Mouse (Mus musculus): ENCODE data around the gene Scgb1a1.
"Not testable (repeated sequence)": the region's sequence is repeated elsewhere in the genome, so short reads cannot be mapped to it uniquely, and the experiment has no call there.

Gene Scgb1a1

GRCm38 (mm10) chr19:9087821-9088220 lies at the start of gene Scgb1a1:
Scgb1a1 (minus strand) TSS chr19:9087958.
- DNase-seq: no peak

DNA sequence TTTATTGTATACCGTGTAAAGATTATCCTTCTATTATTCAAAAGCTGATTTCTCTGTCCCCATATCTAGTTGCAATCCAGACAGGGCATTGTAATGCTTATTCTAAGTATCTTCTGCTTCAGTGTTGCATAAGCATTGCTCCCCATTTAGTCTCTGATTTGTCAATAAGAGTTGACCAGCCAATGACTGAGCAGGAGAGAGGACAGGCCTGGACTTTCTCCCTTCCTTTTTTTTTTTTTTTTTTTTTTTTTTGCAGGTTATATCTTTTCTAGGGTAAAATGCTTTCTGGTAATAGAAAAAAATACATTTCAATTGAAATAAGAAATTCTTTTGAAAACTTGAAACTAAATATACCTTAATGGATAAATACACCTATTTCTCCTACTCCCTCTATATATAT lies 49.4 kb upstream of the Scgb1a1 start:
- no peak for DNase-seq

- DNase-seq: peak; percentile 94
Observed at GRCm38 (mm10) chr19:9135512-9136331, 48.0 kb upstream of the Scgb1a1 start, which contains the start of gene Asrgl1. Asrgl1 (minus strand) TSS chr19:9135636.

DNA sequence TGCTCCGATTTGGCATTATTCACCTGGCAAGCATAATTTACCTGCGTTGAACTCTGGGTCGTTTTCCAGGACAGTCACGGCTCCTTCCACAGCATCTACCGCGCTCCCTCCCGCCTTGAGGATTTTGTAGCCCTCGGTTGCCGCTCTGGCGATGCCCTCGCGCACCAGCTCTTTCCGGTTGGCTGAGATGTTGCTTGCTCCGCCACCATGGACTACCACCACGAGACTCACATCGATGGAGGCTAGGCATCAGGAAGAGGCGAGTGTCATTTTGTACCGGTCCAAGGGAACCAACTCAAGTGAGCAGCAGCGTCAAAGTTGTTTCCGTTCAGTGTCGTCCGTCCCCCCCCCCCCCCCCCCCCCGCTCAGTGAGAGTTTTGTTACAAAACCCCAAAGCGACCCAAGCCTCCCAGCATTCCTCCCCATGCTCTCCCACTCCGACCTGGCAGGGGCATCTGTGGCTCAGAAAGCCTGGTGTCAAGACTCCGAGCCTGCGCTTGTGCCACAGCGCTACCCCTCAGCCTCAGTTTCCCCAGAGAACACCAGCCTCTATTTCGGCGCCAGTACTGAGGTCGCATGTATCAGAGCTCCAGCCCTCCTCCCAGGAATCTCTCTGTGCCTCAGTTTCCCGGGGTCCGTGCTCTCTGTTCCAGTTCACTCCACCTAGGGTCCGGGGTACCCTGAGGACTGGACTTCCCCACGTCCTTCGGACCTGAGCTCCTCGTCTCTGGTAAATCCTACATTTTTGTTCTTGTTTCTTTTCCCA lies 47.2 kb upstream of the Scgb1a1 start:
- peak; percentile 73 to 77 for DNase-seq

GRCm38 (mm10) chr19:9129996-9130395 lies 42.2 kb upstream of the Scgb1a1 start:
- no peak for DNase-seq

GRCm38 (mm10) chr19:9128499-9129194 lies 40.9 kb upstream of the Scgb1a1 start:
- no peak for DNase-seq

DNA sequence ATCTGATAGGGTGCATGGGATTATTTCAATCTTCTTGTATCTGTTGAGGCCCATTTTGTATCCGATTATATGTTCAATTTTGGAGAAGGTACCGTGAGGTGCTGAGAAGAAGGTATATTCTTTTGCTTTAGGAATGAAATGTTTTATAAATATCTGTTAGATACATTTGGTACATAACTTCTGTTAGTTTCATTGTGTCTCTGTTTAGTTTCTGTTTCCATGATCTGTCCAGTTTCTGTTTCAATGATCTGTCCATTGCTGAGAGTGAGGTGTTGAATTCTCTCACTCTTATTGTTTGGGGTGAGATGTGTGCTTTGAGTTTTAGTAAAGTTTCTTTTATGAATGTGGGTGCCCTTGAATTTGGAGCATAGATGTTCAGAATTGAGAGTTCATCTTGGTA lies 36.2 kb upstream of the Scgb1a1 start:
- DNase-seq: not testable (repeated sequence)

DNA sequence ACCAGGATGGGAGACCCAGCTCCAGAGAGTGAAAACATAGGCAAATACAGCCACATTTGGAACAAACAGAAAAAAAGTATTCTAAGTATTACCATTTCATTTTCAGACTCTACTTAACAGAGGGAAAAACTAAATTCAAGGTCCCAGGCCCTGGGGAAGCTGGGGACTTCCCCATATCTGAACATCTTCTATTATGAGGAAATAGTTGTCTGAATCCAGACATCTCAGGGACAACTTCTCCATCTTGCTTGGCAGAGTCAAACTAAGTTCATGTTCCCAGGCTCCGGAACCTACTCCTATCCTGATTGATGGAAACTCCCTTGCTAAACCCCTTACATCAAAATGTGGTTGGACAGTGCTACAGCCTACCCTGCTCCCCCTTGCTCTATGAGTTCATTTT lies 34.6 kb upstream of the Scgb1a1 start:
- no peak for DNase-seq

GRCm38 (mm10) chr19:9119655-9120425 lies 32.1 kb upstream of the Scgb1a1 start:
- DNase-seq: no peak

DNA sequence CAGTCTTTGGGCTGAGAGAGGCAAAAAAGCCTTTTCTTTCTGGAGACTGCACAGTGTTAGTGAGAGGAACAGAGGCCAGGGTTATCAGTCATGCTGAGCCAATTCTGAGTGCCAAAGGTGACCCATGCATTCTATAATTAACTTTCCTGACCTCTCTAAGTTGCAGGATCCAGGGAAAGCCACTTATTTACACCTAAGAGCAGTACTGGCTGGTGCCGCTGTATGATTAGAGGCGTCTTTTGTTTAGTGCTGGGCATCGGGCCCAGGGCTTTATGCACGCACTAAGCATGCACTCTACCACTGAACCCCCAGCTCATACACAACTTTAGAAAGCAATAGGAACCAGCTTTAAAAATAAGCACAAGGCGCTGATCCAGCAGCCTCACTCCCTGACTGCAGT lies 29.5 kb upstream of the Scgb1a1 start:
- no peak for DNase-seq

GRCm38 (mm10) chr19:9116268-9116667 lies 28.5 kb upstream of the Scgb1a1 start:
- no peak for DNase-seq

DNA sequence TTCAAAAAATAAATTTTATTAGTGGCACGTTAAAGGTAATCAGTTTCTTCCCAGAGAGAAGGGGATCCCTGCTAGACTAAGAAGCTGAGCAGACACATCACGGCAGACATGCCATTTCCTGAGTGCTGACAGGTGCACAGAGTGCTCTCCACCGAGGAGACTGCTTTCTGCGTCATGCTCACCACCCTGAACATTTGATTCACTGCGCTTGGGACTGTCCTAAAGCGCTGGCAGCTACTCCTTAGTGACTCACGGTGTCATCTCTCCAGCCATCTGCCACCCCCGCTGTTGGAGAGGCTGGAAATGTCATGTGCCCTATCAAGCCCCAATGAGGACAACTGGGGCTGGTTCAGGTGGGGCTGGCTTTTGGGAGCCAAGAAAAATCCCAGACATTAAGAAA lies 24.3 kb upstream of the Scgb1a1 start:
- no peak for DNase-seq

DNA sequence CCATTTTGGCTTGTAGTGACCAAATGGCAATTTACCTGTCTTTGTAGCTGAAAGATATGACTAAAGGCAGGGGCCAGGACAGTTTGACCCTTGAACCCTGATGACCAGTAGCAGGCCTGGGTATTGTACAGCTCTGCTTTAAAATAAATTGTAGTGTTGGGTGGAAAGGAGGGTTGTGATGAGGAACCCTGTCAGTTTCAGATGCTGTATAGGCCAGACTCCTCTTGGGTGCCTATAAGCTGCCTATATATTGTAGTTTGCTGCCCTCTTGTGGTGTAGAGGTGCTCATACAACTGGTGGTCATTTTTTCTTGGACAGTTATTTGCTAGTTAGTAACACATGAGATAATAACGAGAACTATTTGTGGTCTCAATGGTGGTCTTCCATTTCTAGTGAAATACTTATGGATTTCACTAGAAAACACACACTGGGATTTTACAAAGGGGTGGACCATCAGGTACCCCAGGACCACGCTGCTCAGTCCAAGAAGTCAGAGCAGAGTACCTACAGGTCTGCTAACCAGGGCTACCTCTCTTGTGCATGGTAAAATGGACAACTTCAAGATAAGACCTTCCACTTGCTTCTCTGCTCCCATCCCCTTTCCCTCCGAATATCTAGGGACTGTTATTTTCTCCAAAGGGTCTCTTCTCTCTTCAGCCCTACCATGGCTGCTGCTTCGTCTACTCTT lies 22.6 kb upstream of the Scgb1a1 start:
- peak; percentile 69 to 74 for DNase-seq

DNA sequence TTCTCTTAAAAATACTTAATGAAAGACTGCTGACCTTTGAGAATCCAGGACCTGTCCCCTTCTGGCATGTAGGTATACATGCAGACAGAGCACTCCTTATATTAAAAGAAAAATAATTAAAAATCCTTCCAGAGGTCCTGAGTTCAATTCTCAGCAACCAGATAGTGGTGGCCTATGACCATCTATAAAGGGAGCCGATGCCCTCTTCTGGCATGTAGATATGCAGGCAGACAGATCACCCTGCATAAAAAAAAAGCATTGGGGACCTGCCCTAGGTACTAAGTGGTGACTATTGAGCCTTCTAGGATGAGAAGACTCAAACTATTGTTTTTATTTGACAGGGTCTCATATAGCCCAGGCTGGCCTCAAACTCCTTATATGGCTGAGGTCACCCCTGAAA lies 20.8 kb upstream of the Scgb1a1 start:
- DNase-seq: no peak

DNA sequence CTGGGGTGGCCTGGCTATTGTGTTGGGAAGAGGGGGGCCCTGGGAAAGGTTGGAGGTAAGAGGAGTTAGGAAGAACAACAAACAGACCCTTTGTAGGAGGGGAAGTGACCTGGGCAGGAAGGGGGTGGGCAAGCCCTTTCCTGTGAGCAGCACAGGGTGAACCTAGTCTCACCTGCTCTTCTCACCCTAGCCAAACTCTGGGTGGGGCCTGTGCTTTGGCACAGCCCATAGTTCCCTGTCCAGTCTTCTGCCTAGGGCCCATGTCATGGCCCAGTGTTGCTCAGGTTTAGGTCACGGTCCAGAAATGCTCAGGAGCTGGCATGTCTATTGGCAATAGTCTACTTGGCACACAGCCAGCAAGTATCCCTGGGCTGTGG lies 19.6 kb upstream of the Scgb1a1 start:
- no peak for DNase-seq

GRCm38 (mm10) chr19:9106751-9107378 lies 19.1 kb upstream of the Scgb1a1 start:
- no peak for DNase-seq

DNA sequence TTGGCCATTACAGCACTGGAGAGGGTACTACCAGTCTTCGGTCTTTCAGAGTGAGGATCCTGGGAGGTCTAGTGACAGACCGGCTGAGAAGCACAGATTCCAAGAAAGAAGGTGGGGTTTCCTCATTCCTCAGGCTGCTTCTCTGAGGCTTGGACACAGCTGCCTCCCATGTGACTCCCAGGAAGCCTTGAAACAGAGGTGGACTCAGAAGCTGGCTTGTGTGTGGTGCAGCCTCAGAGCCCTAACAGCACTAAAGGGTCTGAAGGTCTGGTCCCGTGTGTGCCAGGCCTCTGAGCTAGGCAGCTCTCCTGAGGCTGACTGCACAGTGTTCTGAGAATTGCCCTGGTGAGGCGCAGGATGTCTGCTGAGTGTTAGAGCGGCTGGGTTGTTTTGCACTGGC lies 18.3 kb upstream of the Scgb1a1 start:
- no peak for DNase-seq

GRCm38 (mm10) chr19:9105101-9105685 lies 17.4 kb upstream of the Scgb1a1 start:
- DNase-seq: no peak

GRCm38 (mm10) chr19:9103986-9104385 lies 16.2 kb upstream of the Scgb1a1 start:
- DNase-seq: peak; percentile 36 to 44

- DNase-seq: no peak
Observed at GRCm38 (mm10) chr19:9101062-9101457, 13.3 kb upstream of the Scgb1a1 start.

Data from B cell, adult 2 months (primary cell).